Mouse (Mus musculus): ENCODE measurements around the gene Qser1. TPM values are rescaled to one million over a fixed set of nuclear protein-coding genes. Genes with fewer than 3 reads are reported as not detected.
"Not testable (repeated sequence)": the region's sequence is repeated elsewhere in the genome, so short reads cannot be mapped to it uniquely, and the experiment has no call there.

The Qser1 gene
- 10.4 and 10.8 TPM in 2 replicates for polyA plus RNA-seq (2015; fragmentation: Nextera tagmentation; extraction: Ambion mirVana)

DNA sequence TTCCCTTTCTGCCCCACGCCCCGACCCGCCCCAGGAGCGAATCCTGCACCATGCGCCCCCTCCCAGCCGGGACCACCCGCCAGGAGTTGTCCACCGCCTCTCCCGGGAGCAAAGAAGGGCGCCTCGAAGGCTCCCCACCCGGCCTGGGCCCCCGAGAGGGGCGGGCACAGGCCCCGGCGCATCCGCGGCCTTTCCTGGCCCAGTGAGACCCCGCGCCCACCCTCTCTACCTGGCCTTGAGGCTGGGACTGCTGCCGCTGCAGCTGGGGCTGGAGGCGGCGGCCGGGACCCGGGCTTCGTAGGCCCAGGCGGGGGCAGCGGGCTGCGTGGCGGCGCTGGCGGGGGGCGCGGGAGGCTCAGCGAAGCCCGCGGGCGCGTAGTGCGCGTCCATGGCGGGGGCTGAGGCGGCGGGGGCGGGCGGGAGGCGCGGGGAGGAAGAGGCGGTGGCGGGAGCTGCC, at the start of gene Qser1:
TSS of gene Qser1 (minus strand) at position 390 of the 457 bp plus-strand sequence.
- Histone ChIP-seq H3K9me3 (replicated peaks) (no peaks in the 10 kb centered on the region), H3K9ac (peak within 1 kb of the TSS; percentile 99), H3K4me2 (peak within 1 kb of the TSS; percentile 67), H3K27ac (peak within 1 kb of the TSS; percentile 99), H3K4me3 (replicated peaks) (peak within 1 kb of the TSS; percentile 96), H3K27me3 (no peaks in the 10 kb centered on the region), H3K36me3 (no peaks in the 10 kb centered on the region), H3K4me1 (peaks cover 27% of the 10 kb centered on the region)
- WGBS, result under 1% methylated on average over 29 of the region's 50 CpGs
- ATAC-seq (replicated peaks; ENCODE audit: low FRiP score), result peak; percentile 74

DNA sequence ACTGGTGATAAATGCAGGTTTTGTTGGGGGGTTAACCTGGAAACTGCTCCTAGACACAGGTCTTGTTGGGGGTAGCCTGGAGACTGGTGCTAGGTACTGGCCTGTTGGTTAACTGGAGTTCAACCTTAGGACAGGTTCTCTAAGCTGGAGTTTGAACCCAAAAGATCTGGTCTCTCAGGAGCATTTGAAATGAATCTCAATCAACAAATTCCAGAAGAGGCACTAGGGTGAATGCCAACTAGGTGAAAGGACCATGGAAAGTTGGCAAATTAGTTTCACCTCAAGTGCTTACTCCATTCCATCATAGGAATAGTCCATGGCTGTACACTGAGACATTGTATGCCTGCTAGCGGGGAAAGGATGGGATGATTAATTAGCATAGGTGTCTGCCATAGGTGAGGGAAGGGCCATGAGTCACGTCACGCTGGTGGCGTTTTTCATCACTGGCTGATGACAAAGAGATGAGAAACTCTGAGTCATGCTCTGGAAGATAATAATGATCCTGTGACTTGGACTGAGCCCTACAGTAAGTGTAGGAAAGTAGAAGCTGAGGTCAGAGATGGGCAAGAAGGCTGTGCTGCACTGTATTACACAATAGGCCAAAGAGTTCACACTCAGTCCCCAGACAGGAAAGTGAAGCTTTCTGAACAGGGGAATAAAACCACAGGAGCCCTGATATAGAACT, 47.8 kb upstream of the Qser1 start:
- no peaks in the 10 kb centered on the region for H3K27me3 ChIP-seq
- no peaks in the 10 kb centered on the region for H3K9me3 ChIP-seq (replicated peaks)
- ATAC-seq (replicated peaks; ENCODE audit: low FRiP score), result no peak
- H3K4me1 ChIP-seq, result no peaks in the 10 kb centered on the region
- no peak overlapping the region for H3K9ac ChIP-seq
- no peak overlapping the region for H3K4me2 ChIP-seq
- no peaks in the 10 kb centered on the region for H3K36me3 ChIP-seq
- H3K4me3 ChIP-seq (replicated peaks), result no peak overlapping the region
- 91% methylated on average over 4 of the region's 4 CpGs for WGBS
- H3K27ac ChIP-seq, result no peak overlapping the region

DNA sequence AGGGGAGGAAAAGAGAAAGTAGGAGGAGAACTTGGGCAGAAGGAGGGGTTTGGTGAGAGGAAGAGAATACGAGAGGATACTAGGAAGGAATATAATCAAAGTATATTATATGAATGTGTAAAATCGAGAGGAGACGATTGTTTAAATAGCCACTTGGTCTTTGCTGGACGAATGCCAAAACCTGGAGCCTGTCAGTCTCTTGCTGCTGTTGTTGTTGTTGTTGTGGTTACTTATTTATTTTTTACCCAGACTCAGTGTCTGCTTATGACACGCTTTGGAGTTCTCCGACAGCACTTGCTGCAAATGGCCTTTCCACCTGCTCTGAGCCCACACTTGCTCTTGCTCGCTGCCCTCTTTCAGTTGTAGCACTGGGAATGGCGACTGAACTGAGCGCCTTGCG, 43.9 kb upstream of the Qser1 start:
- H3K4me2 ChIP-seq, result no peak overlapping the region
- H3K27ac ChIP-seq, result no peak overlapping the region
- H3K27me3 ChIP-seq, result no peaks in the 10 kb centered on the region
- H3K4me1 ChIP-seq, result no peaks in the 10 kb centered on the region
- H3K36me3 ChIP-seq, result no peaks in the 10 kb centered on the region
- no peak overlapping the region for H3K4me3 ChIP-seq (replicated peaks)
- whole genome bisulfite sequencing, result 77% methylated on average over 10 of the region's 10 CpGs
- H3K9me3 ChIP-seq (replicated peaks), result no peaks in the 10 kb centered on the region
- no peak for ATAC-seq (replicated peaks; ENCODE audit: low FRiP score)
- H3K9ac ChIP-seq, result no peak overlapping the region

DNA sequence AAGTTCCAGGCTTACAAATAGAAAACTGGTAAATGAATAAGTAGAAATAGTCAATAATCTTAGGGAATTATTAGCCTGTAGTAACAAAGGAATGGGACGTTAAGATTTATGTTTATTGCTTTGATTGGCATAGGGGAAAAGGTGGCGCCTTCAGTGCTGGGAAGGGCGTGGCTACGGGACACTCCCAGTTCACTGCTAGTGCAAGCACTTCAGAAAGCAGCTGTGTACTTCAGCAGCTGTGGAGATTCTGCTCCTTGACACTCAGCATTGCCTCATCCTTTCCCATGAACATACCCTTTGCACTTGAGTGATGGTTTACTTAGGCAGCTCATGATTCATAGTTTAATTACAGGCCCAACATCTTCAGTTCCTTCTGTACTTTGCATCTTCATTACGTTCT, 42.5 kb upstream of the Qser1 start:
- H3K9ac ChIP-seq, result no peak overlapping the region
- no peaks in the 10 kb centered on the region for H3K4me1 ChIP-seq
- H3K36me3 ChIP-seq, result no peaks in the 10 kb centered on the region
- no peak overlapping the region for H3K4me2 ChIP-seq
- no peak for ATAC-seq (replicated peaks; ENCODE audit: low FRiP score)
- H3K27ac ChIP-seq, result no peak overlapping the region
- no peaks in the 10 kb centered on the region for H3K9me3 ChIP-seq (replicated peaks)
- no peak overlapping the region for H3K4me3 ChIP-seq (replicated peaks)
- 52% methylated on average over 5 of the region's 5 CpGs for WGBS
- no peaks in the 10 kb centered on the region for H3K27me3 ChIP-seq

GRCm38 (mm10) chr2:104858083-104858482, 41.5 kb upstream of the Qser1 start:
- WGBS, result 89% methylated on average over 3 of the region's 3 CpGs
- not testable (repeated sequence) for H3K4me3 ChIP-seq (replicated peaks); H3K27ac ChIP-seq; H3K9ac ChIP-seq; H3K36me3 ChIP-seq; H3K27me3 ChIP-seq; H3K4me2 ChIP-seq; ATAC-seq (replicated peaks; ENCODE audit: low FRiP score); H3K9me3 ChIP-seq (replicated peaks); H3K4me1 ChIP-seq

GRCm38 (mm10) chr2:104856218-104856617, 39.7 kb upstream of the Qser1 start:
- Histone ChIP-seq H3K4me2 (no peak overlapping the region), H3K27ac (no peak overlapping the region), H3K9ac (no peak overlapping the region), H3K4me3 (replicated peaks) (no peak overlapping the region), H3K27me3 (peaks cover 7% of the 10 kb centered on the region), H3K9me3 (replicated peaks) (no peaks in the 10 kb centered on the region), H3K4me1 (no peaks in the 10 kb centered on the region), H3K36me3 (no peaks in the 10 kb centered on the region)
- 53% methylated on average over 1 of the region's 1 CpGs for WGBS
- ATAC-seq (replicated peaks; ENCODE audit: low FRiP score), result no peak

DNA sequence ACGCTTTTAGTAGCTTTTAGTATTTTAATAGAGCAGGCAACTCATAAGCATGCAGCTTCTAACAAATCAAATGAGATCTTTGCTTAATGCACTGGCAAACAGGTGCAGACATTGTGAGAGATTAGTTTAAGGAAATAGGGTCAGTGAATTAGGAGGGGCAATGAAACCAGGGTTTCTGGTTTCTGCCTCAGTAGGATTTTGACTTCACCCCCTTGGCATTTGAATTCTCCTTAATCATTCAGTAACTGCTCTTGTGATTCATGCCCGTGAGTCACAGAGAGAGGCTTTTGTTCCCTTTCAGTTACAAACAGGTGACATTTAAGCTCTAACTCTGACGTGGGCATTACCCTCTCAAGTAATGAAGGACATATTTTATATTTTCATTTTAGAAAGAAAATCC, 39.2 kb upstream of the Qser1 start:
- no peak for ATAC-seq (replicated peaks; ENCODE audit: low FRiP score)
- H3K27me3 ChIP-seq, result peaks cover 12% of the 10 kb centered on the region
- H3K36me3 ChIP-seq, result no peaks in the 10 kb centered on the region
- H3K4me2 ChIP-seq, result no peak overlapping the region
- H3K9me3 ChIP-seq (replicated peaks), result no peaks in the 10 kb centered on the region
- H3K4me1 ChIP-seq, result no peaks in the 10 kb centered on the region
- no peak overlapping the region for H3K27ac ChIP-seq
- H3K9ac ChIP-seq, result no peak overlapping the region
- H3K4me3 ChIP-seq (replicated peaks), result no peak overlapping the region
- WGBS, result 26% methylated on average over 3 of the region's 3 CpGs

DNA sequence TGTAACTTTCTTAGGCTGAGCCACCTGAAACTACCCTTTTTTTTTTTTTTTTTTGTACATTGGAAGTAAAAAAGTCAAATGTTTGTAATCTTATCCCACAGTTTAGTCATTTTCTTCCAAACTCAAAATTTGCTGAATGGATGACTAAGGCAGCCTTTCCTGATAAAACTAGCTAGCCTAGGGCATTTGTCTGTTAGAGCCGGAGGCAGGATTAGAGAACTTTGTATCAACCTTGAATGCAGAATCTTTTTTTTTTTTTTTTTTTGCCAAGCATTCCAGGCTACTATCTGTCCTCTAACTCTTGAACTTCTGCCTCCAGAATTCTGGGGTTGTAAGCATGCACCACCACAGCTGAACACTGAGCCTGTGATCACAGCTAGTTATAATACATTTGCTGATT, 38.3 kb upstream of the Qser1 start:
- Histone ChIP-seq H3K9me3 (replicated peaks) (no peaks in the 10 kb centered on the region), H3K4me3 (replicated peaks) (no peak overlapping the region), H3K27ac (no peak overlapping the region), H3K36me3 (no peaks in the 10 kb centered on the region), H3K4me1 (no peaks in the 10 kb centered on the region), H3K4me2 (no peak overlapping the region), H3K27me3 (peaks cover 15% of the 10 kb centered on the region), H3K9ac (no peak overlapping the region)
- ATAC-seq (replicated peaks; ENCODE audit: low FRiP score), result no peak
- 85% methylated on average over 1 of the region's 1 CpGs for WGBS

GRCm38 (mm10) chr2:104852546-104852945, 36.0 kb upstream of the Qser1 start:
- H3K36me3 ChIP-seq, result no peaks in the 10 kb centered on the region
- H3K27me3 ChIP-seq, result peaks cover 23% of the 10 kb centered on the region
- WGBS, result 88% methylated on average over 7 of the region's 7 CpGs
- no peak overlapping the region for H3K27ac ChIP-seq
- H3K4me2 ChIP-seq, result no peak overlapping the region
- H3K9ac ChIP-seq, result no peak overlapping the region
- no peak overlapping the region for H3K4me3 ChIP-seq (replicated peaks)
- ATAC-seq (replicated peaks; ENCODE audit: low FRiP score), result no peak
- H3K9me3 ChIP-seq (replicated peaks), result no peaks in the 10 kb centered on the region
- peaks cover 9% of the 10 kb centered on the region; the same call in 1 of the 2 replicates for H3K4me1 ChIP-seq

DNA sequence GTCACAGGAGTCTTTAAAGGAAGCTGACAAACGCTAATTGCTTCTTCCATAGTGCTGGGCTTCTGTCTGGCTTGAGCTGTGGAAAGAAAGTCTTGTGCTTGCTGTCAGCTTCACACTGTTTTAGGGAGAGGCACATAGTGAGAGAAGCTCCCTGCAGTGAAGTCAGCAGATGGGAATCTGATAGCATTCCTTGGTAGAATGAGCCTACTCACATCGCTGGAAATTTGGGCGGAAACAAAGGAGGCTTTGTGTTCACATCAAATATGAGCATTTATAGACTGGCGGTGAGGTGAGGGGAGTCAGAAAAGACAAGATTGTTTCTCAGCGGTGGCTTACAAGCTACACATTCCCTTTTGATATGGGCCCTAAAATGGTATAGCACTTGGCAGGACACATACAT, 35.1 kb upstream of the Qser1 start:
- Histone ChIP-seq H3K4me3 (replicated peaks) (no peak overlapping the region), H3K27ac (no peak overlapping the region), H3K9ac (no peak overlapping the region), H3K27me3 (peaks cover 23% of the 10 kb centered on the region), H3K9me3 (replicated peaks) (no peaks in the 10 kb centered on the region), H3K4me1 (peaks cover 9% of the 10 kb centered on the region; the same call in 1 of the 2 replicates), H3K36me3 (no peaks in the 10 kb centered on the region), H3K4me2 (no peak overlapping the region)
- 53% methylated on average over 5 of the region's 5 CpGs for WGBS
- no peak for ATAC-seq (replicated peaks; ENCODE audit: low FRiP score)

- Histone ChIP-seq H3K4me1 (peaks cover 9% of the 10 kb centered on the region; the same call in 1 of the 2 replicates), H3K9ac (no peak overlapping the region), H3K4me2 (peak overlapping the region; percentile 97), H3K9me3 (replicated peaks) (no peaks in the 10 kb centered on the region), H3K27ac (no peak overlapping the region), H3K4me3 (replicated peaks) (peak overlapping the region; percentile 60), H3K36me3 (no peaks in the 10 kb centered on the region), H3K27me3 (peaks cover 23% of the 10 kb centered on the region)
- no peak for ATAC-seq (replicated peaks; ENCODE audit: low FRiP score)
- WGBS, result 65% methylated on average over 3 of the region's 3 CpGs
These were observed 33.4 kb upstream of the Qser1 start for GRCm38 (mm10) chr2:104849991-104850359.

- Histone ChIP-seq H3K9me3 (replicated peaks) (no peaks in the 10 kb centered on the region), H3K27ac (no peak within 1 kb of the TSS), H3K36me3 (no peaks in the 10 kb centered on the region), H3K4me2 (peak within 1 kb of the TSS; percentile 97), H3K9ac (peak within 1 kb of the TSS; percentile 51), H3K4me3 (replicated peaks) (peak within 1 kb of the TSS; percentile 60), H3K27me3 (peaks cover 23% of the 10 kb centered on the region), H3K4me1 (peaks cover 9% of the 10 kb centered on the region; the same call in 1 of the 2 replicates)
- under 1% methylated on average over 62 of the region's 62 CpGs for WGBS
- ATAC-seq (replicated peaks; ENCODE audit: low FRiP score), result peak; percentile 88
These were observed 32.9 kb upstream of the Qser1 start, which contains the start of gene Prrg4 for GRCm38 (mm10) chr2:104849276-104849990. TSS of gene Prrg4 (minus strand) at chr2:104849876.
